Mouse (Mus musculus): Measurements from ENCODE around the gene Cfap300.
A peak's percentile ranks its signal among the peaks of the same experiment; 100 is the strongest.

Cfap300 gene

DNA sequence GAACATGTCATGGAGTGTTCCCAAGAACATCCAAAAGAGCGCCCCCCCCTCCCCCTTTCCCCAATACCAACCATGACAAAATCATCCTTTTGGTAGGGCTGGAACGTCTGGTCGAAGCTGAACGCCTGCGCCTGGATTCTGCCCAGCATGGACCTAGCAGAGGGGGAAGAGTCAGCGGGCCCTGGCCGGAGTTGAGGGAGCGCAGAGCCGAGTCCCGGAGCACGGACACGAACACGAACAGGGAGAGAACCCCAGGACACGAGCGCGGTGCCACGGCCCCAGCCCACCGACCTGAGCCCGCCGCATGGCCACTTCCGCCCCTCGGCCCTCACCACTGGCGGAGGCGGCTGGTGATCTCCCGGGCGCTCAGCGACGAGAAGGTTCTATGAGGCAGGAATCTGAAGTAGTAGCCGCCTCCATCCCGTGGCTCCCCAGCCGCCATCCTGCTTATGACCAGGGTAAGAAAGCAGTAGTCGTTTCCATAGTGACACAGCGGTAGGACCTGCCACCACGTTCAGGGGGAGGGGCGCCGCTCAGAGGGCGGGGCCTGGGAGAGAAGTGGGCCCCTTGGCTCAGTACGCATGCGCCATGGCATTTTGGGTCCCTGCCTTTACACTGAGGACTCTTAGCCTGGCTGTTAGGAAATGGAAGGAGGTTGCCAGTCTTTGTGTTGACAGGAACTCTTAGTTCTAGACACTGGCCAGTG is at the start of gene Cfap300:
Gene Cfap300 (minus strand): TSS at position 486 of the 706 bp plus-strand sequence.
- peak; percentile 99 for DNase-seq (ENCODE audit: low spot score)

DNA sequence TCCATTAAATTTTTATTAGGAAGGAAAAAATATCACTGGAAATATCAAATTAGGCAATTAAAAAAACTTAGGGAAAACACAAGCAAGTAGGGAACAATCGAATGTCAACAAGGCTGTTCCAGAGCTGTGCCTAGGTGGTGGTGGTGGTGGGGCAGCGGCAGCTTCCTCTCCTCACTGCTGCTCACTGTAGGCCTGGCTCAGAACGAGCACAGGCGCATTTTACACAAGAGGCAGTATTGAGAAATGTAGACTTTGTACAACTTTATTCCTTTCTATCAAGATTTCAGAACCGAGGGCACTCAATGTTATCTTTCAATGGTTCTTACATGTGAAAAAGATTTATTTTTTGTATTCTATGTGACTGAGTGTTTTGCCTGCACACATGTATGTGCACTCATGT is 36.3 kb upstream of the Cfap300 start:
- DNase-seq (ENCODE audit: low spot score) = no peak

DNA sequence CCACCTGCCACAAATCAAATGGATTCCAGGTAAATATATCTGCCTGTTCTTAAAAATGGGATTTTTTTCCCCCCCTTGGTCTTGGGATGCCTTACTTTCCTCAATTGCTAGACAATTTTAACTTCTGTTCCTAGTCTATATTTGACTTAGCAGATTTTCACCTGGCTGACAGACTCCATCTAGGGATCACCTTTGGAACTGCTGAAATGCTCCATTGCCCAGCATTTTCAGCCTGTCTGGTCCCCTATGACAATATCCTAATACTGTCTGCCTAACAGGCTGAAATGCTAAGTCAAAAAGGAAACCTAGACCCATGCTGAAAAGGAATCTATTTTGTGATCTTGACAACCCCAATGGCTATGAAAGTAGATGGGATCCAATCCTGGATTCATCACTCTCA is 31.7 kb upstream of the Cfap300 start:
- peak; percentile 41 for DNase-seq (ENCODE audit: low spot score)

DNA sequence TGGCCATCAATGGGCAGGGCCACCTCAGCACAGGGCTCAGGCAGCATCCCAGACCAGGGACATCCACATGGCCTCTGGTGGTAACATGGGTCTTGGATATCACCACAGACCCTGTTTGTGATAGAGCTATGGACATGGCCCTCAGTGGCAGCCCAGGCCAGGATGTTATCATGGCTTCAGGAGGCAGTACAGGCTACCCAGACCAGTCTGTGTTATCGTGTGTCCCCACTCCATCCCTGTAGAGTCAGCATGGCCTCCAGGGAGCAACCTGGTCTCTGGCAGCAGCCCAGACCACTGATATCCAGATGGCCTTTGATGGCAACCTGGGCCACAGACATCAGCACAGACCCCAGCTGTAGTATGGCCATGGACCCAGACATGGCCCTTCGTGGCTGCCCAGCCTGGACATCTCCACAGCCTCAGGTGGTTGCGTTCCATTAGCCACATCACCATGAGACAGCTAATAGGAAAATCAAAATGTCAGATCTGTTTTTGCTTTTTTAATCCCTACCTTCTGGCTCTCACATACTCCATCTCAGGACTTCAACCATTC is 30.7 kb upstream of the Cfap300 start:
- no peak for DNase-seq (ENCODE audit: low spot score)

- no peak for DNase-seq (ENCODE audit: low spot score)
These were observed 17.0 kb upstream of the Cfap300 start for GRCm38 (mm10) chr9:8059636-8060035.

DNA sequence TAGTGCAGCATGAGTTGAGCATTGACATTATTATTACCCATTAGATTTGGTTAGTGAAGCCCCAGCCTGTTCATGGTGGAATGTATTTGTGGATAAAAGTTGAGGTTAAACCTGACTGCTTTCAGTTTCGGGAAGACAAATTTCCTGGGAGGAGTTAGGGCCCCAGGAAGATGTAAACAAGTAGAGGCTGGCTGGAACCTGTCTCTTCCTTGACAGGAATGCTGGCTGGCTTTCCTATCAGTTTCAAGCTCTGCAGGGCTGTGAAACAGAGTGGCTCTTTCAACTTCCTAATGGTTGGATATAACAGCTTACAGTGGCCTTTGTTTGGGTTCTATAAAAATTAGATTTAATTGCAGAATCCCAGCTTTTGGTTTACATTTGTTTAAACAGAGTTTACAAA is 12.2 kb upstream of the Cfap300 start:
- no peak for DNase-seq (ENCODE audit: low spot score)

GRCm38 (mm10) chr9:8043044-8043387 is 393 bp upstream of the Cfap300 start:
- DNase-seq (ENCODE audit: low spot score) = no peak

GRCm38 (mm10) chr9:8035546-8035945 is 7.1 kb downstream of the Cfap300 start:
- DNase-seq (ENCODE audit: low spot score) = no peak

- DNase-seq (ENCODE audit: low spot score) = no peak
These were observed 7.5 kb downstream of the Cfap300 start for GRCm38 (mm10) chr9:8035091-8035490.

- DNase-seq (ENCODE audit: low spot score) = no peak
These were observed 8.5 kb downstream of the Cfap300 start for GRCm38 (mm10) chr9:8034143-8034542.

DNA sequence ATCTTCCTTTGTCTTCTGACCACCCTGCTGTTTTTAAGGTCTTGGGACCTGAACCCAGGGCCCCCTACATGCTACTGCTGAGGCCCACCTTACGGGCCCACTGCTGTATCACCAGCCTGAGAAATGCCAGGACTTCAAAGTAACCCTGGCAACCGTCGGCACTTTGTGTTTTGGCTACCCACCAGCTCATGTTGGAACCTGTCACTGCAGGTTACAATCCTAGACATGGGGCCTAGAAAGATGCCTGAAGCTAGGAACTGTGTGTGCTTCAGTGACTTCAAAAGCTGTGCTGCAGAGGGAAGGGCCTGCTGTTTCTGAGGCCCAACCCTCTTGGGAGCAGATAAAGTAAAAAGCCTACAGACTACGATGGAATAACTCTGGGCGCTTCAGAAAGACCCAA is 9.8 kb downstream of the Cfap300 start:
- DNase-seq (ENCODE audit: low spot score) = no peak

DNA sequence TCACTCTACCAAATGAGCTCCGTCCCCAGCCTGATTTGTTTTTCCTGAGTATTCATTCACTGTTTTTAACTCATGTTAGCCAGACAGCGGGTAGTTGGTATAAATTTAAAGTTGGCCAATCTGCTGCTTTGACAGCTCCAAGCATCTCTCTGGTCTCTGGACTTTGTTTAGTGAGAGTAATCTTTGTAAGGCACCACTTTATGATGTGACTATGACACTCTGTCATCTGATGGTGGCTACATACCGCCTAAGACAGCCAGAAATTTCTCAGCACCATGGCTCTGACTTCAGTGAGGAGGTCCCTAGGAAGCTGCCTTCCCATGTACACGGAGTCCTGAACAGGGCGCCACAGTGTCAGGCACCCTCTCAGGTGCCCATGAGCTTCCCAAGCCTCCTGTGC is 24.0 kb downstream of the Cfap300 start:
- DNase-seq (ENCODE audit: low spot score) = no peak

- peak; percentile 21 for DNase-seq (ENCODE audit: low spot score)
These were observed 25.2 kb downstream of the Cfap300 start for GRCm38 (mm10) chr9:8017253-8017913.

DNA sequence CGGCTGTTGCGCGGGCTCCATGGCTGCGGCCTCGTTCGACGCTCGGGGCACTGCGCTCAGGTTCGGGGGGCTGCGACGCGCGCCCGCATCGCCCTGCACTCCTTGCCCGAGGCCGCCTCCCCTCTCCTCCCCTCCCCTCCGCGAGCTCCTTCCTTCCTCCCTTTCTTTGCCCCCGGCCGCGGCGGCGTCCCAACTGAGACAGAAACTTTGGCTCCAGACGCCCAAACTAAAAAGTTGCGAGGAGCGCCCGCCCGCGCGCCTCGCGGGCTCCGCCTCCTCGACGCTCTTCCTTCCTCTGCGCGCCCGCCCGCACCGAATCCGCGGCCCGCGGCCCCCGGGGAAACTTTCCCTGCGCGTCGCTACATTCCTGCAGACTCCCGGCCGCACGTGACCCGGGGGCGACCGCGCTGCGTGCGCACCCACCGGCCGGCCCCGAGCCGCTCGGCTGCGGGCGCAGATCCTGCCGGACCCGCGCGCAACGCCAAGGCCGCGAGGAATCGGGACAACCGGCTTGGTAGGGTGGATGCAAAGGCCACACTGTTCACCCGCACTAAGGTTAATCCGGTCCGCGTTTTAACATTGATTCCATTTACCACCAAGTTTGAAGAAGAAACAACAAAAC is 38.1 kb downstream of the Cfap300 start, which contains the start of gene Yap1:
Gene Yap1 (minus strand): TSS at position 227 of the 622 bp plus-strand sequence.
- peak; percentile 88 for DNase-seq (ENCODE audit: low spot score)

- DNase-seq (ENCODE audit: low spot score) = peak; percentile 70
These were observed 39.0 kb downstream of the Cfap300 start for GRCm38 (mm10) chr9:8003301-8004271.

- DNase-seq (ENCODE audit: low spot score) = peak; percentile 43
These were observed 39.8 kb downstream of the Cfap300 start for GRCm38 (mm10) chr9:8002806-8003205.

DNA sequence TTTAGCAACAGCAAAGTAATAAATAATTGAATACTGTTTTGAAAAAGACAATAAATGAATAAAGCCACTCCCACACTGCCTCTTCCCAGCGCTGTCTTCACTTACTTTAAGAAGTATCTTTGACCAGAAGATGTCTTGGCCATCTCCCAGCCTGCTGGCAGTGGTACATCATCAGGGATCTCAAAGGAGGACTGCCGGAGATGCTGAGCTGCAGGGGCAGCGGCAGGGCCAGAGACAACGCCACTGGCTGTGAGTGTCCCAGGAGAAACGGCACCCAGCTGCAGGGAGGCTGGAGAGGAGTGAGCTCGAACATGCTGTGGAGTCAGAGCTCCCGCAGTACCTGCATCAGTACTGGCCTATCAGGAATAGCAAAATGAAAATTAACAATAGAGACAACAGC is 41.3 kb downstream of the Cfap300 start:
- no peak for DNase-seq (ENCODE audit: low spot score)

DNA sequence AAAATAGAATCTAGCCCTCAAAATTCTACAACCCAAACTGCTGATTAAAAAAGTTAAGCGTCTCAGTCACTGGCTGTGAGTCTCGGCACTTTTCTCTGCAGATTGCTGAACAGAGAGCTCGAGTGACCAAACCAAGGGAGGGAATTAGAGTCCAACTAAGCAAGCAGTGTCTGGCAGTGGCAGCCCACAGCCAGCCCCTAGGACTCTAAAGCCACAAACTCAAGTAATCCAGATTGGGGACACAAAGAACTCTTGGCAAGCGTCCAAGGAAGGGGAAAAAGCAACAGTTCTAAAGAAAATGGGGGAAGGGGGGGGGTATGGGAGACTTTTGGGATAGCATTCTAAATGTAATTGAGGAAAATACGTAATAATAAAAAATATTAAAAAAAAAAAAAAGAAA is 48.3 kb downstream of the Cfap300 start:
- DNase-seq (ENCODE audit: low spot score) = no peak

GRCm38 (mm10) chr9:7992651-7993050 is 50.0 kb downstream of the Cfap300 start:
- DNase-seq (ENCODE audit: low spot score) = no peak

GRCm38 (mm10) chr9:7990897-7991296 is 51.7 kb downstream of the Cfap300 start:
- DNase-seq (ENCODE audit: low spot score) = no peak

- no peak for DNase-seq (ENCODE audit: low spot score)
These were observed 55.5 kb downstream of the Cfap300 start for GRCm38 (mm10) chr9:7987119-7987518.

- DNase-seq (ENCODE audit: low spot score) = no peak
These were observed 58.3 kb downstream of the Cfap300 start for GRCm38 (mm10) chr9:7984287-7984686.
